12 mouse cellular contexts compared by ENCODE assay signal in genomic region chr2:104497771-104498170, GRCm38 (mm10). TPM values are rescaled to one million over a fixed set of nuclear protein-coding genes. Genes with fewer than 3 reads are reported as not detected.
DNase-seq lines count a peak whose midpoint lies in the region; ATAC-seq lines count a peak whose summit lies in the region.
"Had no signal": no experiment of that assay in that cellular context is flagged by ENCODE, and none has a peak within 500 bp of the region (broad histone marks: within the 10 kb centered on the region; RNA-seq: fewer than 3 reads in every experiment).

No protein-coding gene starts in this region.

- peak overlapping the region; percentile 59; the same call in 1 of the 2 replicates for H3K27ac ChIP-seq in intestine, embryonic 16.5 days (ENCODE audit: low read length)
- H3K27ac ChIP-seq in hindbrain, embryonic 14.5 days, result no peak overlapping the region
- H3K27ac ChIP-seq: gastrocnemius, adult 2 months; liver, embryonic 13.5 days had no signal

- ATAC-seq in intestine, embryonic 16.5 days, result no peak
- no peak for ATAC-seq in hindbrain, embryonic 14.5 days (ENCODE audit: low FRiP score)

- 31% methylated on average over 4 of the region's 4 CpGs for WGBS in intestine, embryonic 16.5 days
- 67% methylated on average over 4 of the region's 4 CpGs for WGBS in hindbrain, embryonic 14.5 days

- DNase-seq in layer of hippocampus, adult 18-20 months (ENCODE audit: low spot score in 2 of 2), result peak; percentile 9 to 41
- DNase-seq in layer of hippocampus, postnatal 25 days (ENCODE audit: extremely low spot score in 1 of 2, low spot score in 1 of 2), result no peak
- peak; percentile 46 for DNase-seq in adrenal gland, postnatal 14 days
- peak; percentile 58 for DNase-seq in right cerebral cortex, postnatal 25 days
- DNase-seq in hindbrain, embryonic 14.5 days (ENCODE audit: low spot score), result no peak
- no peak for DNase-seq in kidney, postnatal 14 days
- no peak for DNase-seq in urinary bladder, postnatal 36 days (ENCODE audit: low spot score in 2 of 2)
- DNase-seq: cerebellum, adult 9-11 months; gastrocnemius, adult 2 months; kidney, postnatal 4 days; liver, embryonic 13.5 days had no signal

- H3K36me3 ChIP-seq in intestine, embryonic 16.5 days (ENCODE audit: control insufficient read depth, insufficient read depth, low read length), result no peaks in the 10 kb centered on the region
- no peaks in the 10 kb centered on the region for H3K36me3 ChIP-seq in hindbrain, embryonic 14.5 days (replicated peaks; ENCODE audit: control insufficient read depth, insufficient read depth)
- H3K36me3 ChIP-seq: liver, embryonic 13.5 days had no signal

- no peaks in the 10 kb centered on the region for H3K27me3 ChIP-seq in intestine, embryonic 16.5 days (replicated peaks; ENCODE audit: control insufficient read depth, insufficient read depth, low read length)
- H3K27me3 ChIP-seq in hindbrain, embryonic 14.5 days (ENCODE audit: control insufficient read depth, insufficient read depth, low read length), result no peaks in the 10 kb centered on the region
- H3K27me3 ChIP-seq: liver, embryonic 13.5 days had no signal

- H3K4me1 ChIP-seq in intestine, embryonic 16.5 days (ENCODE audit: control insufficient read depth, insufficient read depth, low read length), result peaks cover 11% of the 10 kb centered on the region
- peaks cover 7% of the 10 kb centered on the region; the same call in 1 of the 2 replicates for H3K4me1 ChIP-seq in hindbrain, embryonic 14.5 days (replicated peaks; ENCODE audit: control insufficient read depth, insufficient read depth, low read length)

- no peak overlapping the region for H3K4me3 ChIP-seq in intestine, embryonic 16.5 days (ENCODE audit: low read length)
- no peak overlapping the region for H3K4me3 ChIP-seq in hindbrain, embryonic 14.5 days (replicated peaks; ENCODE audit: low read length)
- H3K4me3 ChIP-seq: gastrocnemius, adult 2 months; liver, embryonic 13.5 days had no signal

- no peak overlapping the region for H3K9ac ChIP-seq in intestine, embryonic 16.5 days (ENCODE audit: low read depth, low read length)
- H3K9ac ChIP-seq in hindbrain, embryonic 14.5 days, result no peak overlapping the region
- H3K9ac ChIP-seq: liver, embryonic 13.5 days had no signal

- H3K4me2 ChIP-seq in intestine, embryonic 16.5 days (ENCODE audit: low read depth, low read length), result peak overlapping the region; percentile 43
- no peak overlapping the region for H3K4me2 ChIP-seq in hindbrain, embryonic 14.5 days (replicated peaks)
- H3K4me2 ChIP-seq: liver, embryonic 13.5 days had no signal

- no peaks in the 10 kb centered on the region for H3K9me3 ChIP-seq in intestine, embryonic 16.5 days (ENCODE audit: control insufficient read depth, low read length)
- no peaks in the 10 kb centered on the region for H3K9me3 ChIP-seq in hindbrain, embryonic 14.5 days (ENCODE audit: control insufficient read depth, low read length)
- H3K9me3 ChIP-seq: liver, embryonic 13.5 days had no signal

RNA-seq across cellular contexts. Expression of gene Hipk3, which starts 3.5 kb away (rescaled TPM):
- total RNA-seq in layer of hippocampus, adult 18-20 months (2021), result 10 to 100 TPM; 75.5 to 76.8 TPM
- 10 to 100 TPM; 58.8 to 60.0 TPM for total RNA-seq in layer of hippocampus, postnatal 25 days (2021)
- 176 and 225 TPM in 2 replicates for total RNA-seq in adrenal gland, postnatal 14 days (2021)
- 7.6 and 9.7 TPM in 2 replicates for polyA plus RNA-seq in intestine, embryonic 16.5 days (2015; fragmentation: Nextera tagmentation; extraction: Ambion mirVana)
- 13.8 and 15.6 TPM in 2 replicates for polyA plus RNA-seq in hindbrain, embryonic 14.5 days (2014; fragmentation: Nextera tagmentation; extraction: Ambion mirVana)

Comparison
In these comparisons a context has a peak if more than half of its experiments do, and no peak if none do; other contexts are left out.
1. DNase-seq: peak in layer of hippocampus, adult 18-20 months (2 of 2), adrenal gland, postnatal 14 days (single experiment) and right cerebral cortex, postnatal 25 days (single experiment); none in layer of hippocampus, postnatal 25 days (0 of 2), hindbrain, embryonic 14.5 days (single experiment), kidney, postnatal 14 days (single experiment) and urinary bladder, postnatal 36 days (0 of 2).